Mouse (Mus musculus) kidney, embryonic 14.5 days (tissue): Measurements from ENCODE around the gene 1700025C18Rik. TPM values are rescaled to one million over a fixed set of nuclear protein-coding genes. Genes with fewer than 3 reads are reported as not detected.

Experiments
- ATAC-seq: fragments of 200-750 bp; cut with Nextera tagmentation; 2 replicates; pipeline ENCODE4 v1.8.0; 2017; ENCODE audit warnings: moderate number of reproducible peaks, mild to moderate bottlenecking, moderate TSS enrichment, moderate library complexity; ENCODE audit not compliant: low FRiP score, low TSS enrichment
- H3K27ac ChIP-seq: fragments of 300-500 bp; sonication (generic); 2 replicates; pipeline ENCODE4 v1.5.1; 2014; ENCODE audit warnings: low read depth, mild to moderate bottlenecking, low read length, moderate library complexity, mixed read lengths
- H3K27me3 ChIP-seq: fragments of 300-500 bp; sonication (generic); 2 replicates; pipeline ENCODE4 v1.6.1; 2014; ENCODE audit warnings: mild to moderate bottlenecking, low read length; ENCODE audit not compliant: control insufficient read depth, insufficient read depth
- H3K36me3 ChIP-seq: fragments of 300-500 bp; sonication (generic); 2 replicates; pipeline ENCODE4 v1.6.1; 2014; ENCODE audit warnings: low read length, mixed read lengths; ENCODE audit not compliant: control insufficient read depth, insufficient read depth
- H3K4me1 ChIP-seq: fragments of 300-500 bp; sonication (generic); 2 replicates; pipeline ENCODE4 v1.6.1; 2014; ENCODE audit warnings: low read length, mixed read lengths; ENCODE audit not compliant: control insufficient read depth, insufficient read depth
- H3K4me2 ChIP-seq: fragments of 300-500 bp; sonication (generic); replicated peaks from 2 replicates; pipeline ENCODE4 v1.6.1; 2014; ENCODE audit warnings: low read depth, mild to moderate bottlenecking, low read length
- H3K4me3 ChIP-seq: fragments of 300-500 bp; sonication (generic); 2 replicates; pipeline ENCODE4 v1.5.1; 2014; ENCODE audit warnings: mild to moderate bottlenecking, low read length
- H3K9ac ChIP-seq: fragments of 300-500 bp; sonication (generic); 2 replicates; pipeline ENCODE4 v1.6.1; 2014; ENCODE audit warnings: low read depth, mild to moderate bottlenecking, low read length, moderate library complexity
- H3K9me3 ChIP-seq: fragments of 300-500 bp; sonication (generic); 2 replicates; pipeline ENCODE4 v1.6.1; 2016; ENCODE audit warnings: low read length; ENCODE audit not compliant: control insufficient read depth
- WGBS: fragments of 180-500 bp; shearing (Covaris S2); extraction: QIAGEN DNeasy Blood & Tissue Kit; methylation state at CpG from one replicate; pipeline ENCODE4 v1.1.7; 2014; 5-methylcytosine and 5-hydroxymethylcytosine counted together
- polyA plus RNA-seq: library from polyadenylated mRNA; unstranded; fragments of >200 nt; fragmentation: Nextera tagmentation; extraction: Ambion mirVana; gene quantifications from 2 replicates; pipeline ENCODE4 v1.2.1, GENCODE M21; 2014

Gene 1700025C18Rik
- polyA plus RNA-seq, 1 experiment from 2014 or later = not detected

GRCm38 (mm10) chr2:165054888-165055852 is 35.4 kb downstream of the 1700025C18Rik start, which contains the start of gene Cd40:
Gene Cd40 (plus strand): TSS chr2:165055627.
- Histone ChIP-seq H3K4me1 (peaks cover 9% of the 10 kb centered on the region; the same call in 1 of the 2 replicates), H3K27me3 (no peaks in the 10 kb centered on the region), H3K27ac (no peak within 1 kb of the TSS), H3K4me3 (peak within 1 kb of the TSS; percentile 35), H3K9ac (peak within 1 kb of the TSS; percentile 40; the same call in 1 of the 2 replicates), H3K36me3 (no peaks in the 10 kb centered on the region), H3K9me3 (no peaks in the 10 kb centered on the region), H3K4me2 (peak within 1 kb of the TSS; percentile 62)
- peak; percentile 89 for ATAC-seq
- 16% methylated on average over 25 of the region's 25 CpGs for WGBS

DNA sequence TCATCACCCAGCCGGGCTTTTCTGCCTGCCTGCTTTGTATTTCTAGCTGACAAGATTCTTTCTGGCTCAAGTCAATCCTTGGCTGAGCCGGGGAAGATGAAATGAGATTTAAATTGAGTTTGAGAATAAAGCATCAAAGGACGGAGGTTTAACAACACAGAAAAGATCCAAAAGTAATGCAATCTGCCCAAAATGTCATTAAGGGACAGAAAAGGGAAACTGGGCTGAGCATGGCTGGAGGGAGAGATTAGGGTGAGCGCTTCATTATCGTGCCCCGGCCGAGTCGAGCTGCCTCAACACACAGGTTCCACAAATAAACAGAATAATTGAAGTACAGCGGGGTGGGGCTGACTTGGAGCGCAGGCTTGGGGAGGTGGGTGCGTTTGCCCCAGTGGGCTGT is 39.0 kb downstream of the 1700025C18Rik start:
- WGBS = 64% methylated on average over 11 of the region's 11 CpGs
- Histone ChIP-seq H3K27ac (no peak overlapping the region), H3K27me3 (no peaks in the 10 kb centered on the region), H3K9me3 (no peaks in the 10 kb centered on the region), H3K4me3 (no peak overlapping the region), H3K4me1 (peaks cover 9% of the 10 kb centered on the region; the same call in 1 of the 2 replicates), H3K9ac (no peak overlapping the region), H3K36me3 (no peaks in the 10 kb centered on the region), H3K4me2 (no peak overlapping the region)
- ATAC-seq = no peak

- H3K4me1 ChIP-seq = peaks cover 6% of the 10 kb centered on the region; the same call in 1 of the 2 replicates
- H3K4me3 ChIP-seq = no peak overlapping the region
- WGBS = 83% methylated on average over 18 of the region's 18 CpGs
- H3K9ac ChIP-seq = no peak overlapping the region
- H3K4me2 ChIP-seq = no peak overlapping the region
- no peaks in the 10 kb centered on the region for H3K27me3 ChIP-seq
- no peaks in the 10 kb centered on the region for H3K36me3 ChIP-seq
- ATAC-seq = no peak
- H3K27ac ChIP-seq = no peak overlapping the region
- H3K9me3 ChIP-seq = no peaks in the 10 kb centered on the region
These were observed 39.6 kb downstream of the 1700025C18Rik start for GRCm38 (mm10) chr2:165050826-165051548.

DNA sequence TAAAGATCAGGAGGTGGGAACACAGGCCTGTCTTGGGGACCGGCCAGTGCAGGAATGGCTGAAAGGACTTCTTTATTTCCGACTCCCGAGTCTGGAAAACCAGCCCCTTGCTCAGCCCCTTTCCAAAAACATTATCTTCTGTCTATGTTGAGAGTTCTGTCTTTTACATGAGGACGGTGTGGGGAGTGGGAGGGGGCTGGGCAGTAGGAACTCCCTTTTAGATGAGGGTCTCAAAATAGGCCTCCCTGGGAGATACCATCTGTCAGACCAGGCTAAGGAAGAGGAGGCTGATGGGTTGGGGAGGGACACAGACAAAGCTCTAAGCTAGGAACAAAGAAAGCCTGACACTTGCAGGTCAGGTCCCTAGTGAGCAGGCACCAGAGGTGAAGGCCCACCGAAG is 41.5 kb downstream of the 1700025C18Rik start:
- WGBS = 60% methylated on average over 5 of the region's 5 CpGs
- no peak overlapping the region for H3K4me3 ChIP-seq
- no peaks in the 10 kb centered on the region for H3K9me3 ChIP-seq
- no peak overlapping the region for H3K4me2 ChIP-seq
- no peak for ATAC-seq
- no peaks in the 10 kb centered on the region for H3K4me1 ChIP-seq
- H3K9ac ChIP-seq = no peak overlapping the region
- H3K27me3 ChIP-seq = no peaks in the 10 kb centered on the region
- H3K27ac ChIP-seq = no peak overlapping the region
- H3K36me3 ChIP-seq = no peaks in the 10 kb centered on the region

DNA sequence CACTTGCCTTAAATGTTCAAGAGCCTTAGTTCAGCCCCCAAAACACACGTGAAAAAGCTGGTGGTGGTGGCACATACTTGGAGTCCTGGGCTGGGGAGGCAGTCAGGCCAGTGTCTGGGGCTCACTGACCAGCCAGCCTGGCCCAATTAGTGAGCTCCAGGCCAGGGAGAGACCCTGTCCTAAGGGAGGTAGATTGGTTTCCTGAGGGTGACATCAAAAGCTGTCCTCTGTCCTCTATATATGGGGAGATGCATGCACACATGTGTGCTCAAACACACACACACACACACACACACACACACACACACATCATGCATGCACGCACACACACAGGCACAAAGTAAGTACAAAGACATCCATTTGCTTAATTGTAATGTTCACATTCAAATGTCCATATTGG is 46.8 kb downstream of the 1700025C18Rik start:
- Histone ChIP-seq H3K4me1 (no peaks in the 10 kb centered on the region), H3K9me3 (no peaks in the 10 kb centered on the region), H3K4me2 (no peak overlapping the region), H3K4me3 (no peak overlapping the region), H3K9ac (no peak overlapping the region), H3K27ac (no peak overlapping the region), H3K27me3 (no peaks in the 10 kb centered on the region), H3K36me3 (no peaks in the 10 kb centered on the region)
- no peak for ATAC-seq
- 49% methylated on average over 2 of the region's 2 CpGs for WGBS

- Histone ChIP-seq H3K27me3 (no peaks in the 10 kb centered on the region), H3K4me1 (no peaks in the 10 kb centered on the region), H3K4me2 (no peak overlapping the region; the same call in 1 of the 2 replicates), H3K27ac (no peak overlapping the region), H3K9me3 (no peaks in the 10 kb centered on the region), H3K4me3 (no peak overlapping the region), H3K9ac (no peak overlapping the region), H3K36me3 (no peaks in the 10 kb centered on the region)
- 9% methylated on average over 17 of the region's 17 CpGs for WGBS
- no peak for ATAC-seq
These were observed 47.4 kb downstream of the 1700025C18Rik start for GRCm38 (mm10) chr2:165043090-165043636.

DNA sequence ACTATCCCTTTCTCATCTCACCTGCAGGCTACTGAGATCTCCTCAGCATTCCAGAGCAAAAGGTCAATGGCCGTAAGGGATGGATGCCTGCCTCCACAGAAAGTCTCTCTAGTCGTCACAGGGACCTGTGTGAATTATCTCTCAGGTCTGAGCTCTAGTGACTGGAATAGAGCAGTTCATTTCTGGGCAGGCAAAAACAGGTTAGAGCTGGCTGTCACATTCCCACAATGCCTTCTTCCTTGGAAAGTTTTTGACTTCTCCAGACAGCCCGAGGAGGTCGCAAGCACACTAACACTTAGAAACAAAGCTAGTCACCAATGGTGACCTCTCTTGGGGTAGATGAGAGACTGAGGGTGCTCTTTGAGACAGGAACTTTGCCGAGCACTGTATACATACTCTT is 48.4 kb downstream of the 1700025C18Rik start:
- H3K9ac ChIP-seq = no peak overlapping the region
- H3K9me3 ChIP-seq = no peaks in the 10 kb centered on the region
- no peak overlapping the region for H3K27ac ChIP-seq
- no peaks in the 10 kb centered on the region for H3K36me3 ChIP-seq
- WGBS = 75% methylated on average over 5 of the region's 5 CpGs
- H3K4me1 ChIP-seq = no peaks in the 10 kb centered on the region
- no peak for ATAC-seq
- no peaks in the 10 kb centered on the region for H3K27me3 ChIP-seq
- H3K4me2 ChIP-seq = no peak overlapping the region
- H3K4me3 ChIP-seq = no peak overlapping the region

DNA sequence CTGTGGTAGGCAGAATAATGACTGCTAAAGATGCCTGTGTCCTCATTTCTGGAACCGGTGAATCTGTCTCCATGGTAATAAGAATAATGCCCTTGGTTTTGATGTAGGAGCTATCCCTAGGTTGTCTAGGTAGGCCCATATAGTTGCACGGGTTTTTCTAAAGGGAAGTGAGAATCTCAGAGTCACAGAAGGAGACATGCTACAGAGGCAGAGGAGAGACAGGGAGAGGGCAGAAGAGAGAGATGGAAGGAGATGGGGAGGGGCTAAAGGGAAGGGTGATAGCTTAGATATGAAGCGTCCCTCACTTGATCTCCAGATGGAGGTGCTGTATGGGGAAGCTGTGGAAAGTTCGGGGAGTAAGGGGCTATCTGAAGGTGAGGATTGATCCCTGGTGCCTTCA is 53.1 kb downstream of the 1700025C18Rik start:
- no peaks in the 10 kb centered on the region for H3K9me3 ChIP-seq
- H3K4me2 ChIP-seq = no peak overlapping the region
- ATAC-seq = no peak
- H3K36me3 ChIP-seq = no peaks in the 10 kb centered on the region
- peaks cover 13% of the 10 kb centered on the region for H3K4me1 ChIP-seq
- no peak overlapping the region for H3K9ac ChIP-seq
- no peak overlapping the region for H3K4me3 ChIP-seq
- H3K27me3 ChIP-seq = no peaks in the 10 kb centered on the region
- WGBS = 65% methylated on average over 4 of the region's 4 CpGs
- no peak overlapping the region for H3K27ac ChIP-seq
